Mouse (Mus musculus): ENCODE results near the gene Sucnr1.
"Not testable (repeated sequence)": the region's sequence is repeated elsewhere in the genome, so short reads cannot be mapped to it uniquely, and the experiment has no call there.

Sucnr1 gene

GRCm38 (mm10) chr3:60081648-60082047, at the start of gene Sucnr1:
TSS of gene Sucnr1 (plus strand) at chr3:60081869.
- no peak for DNase-seq (ENCODE audit: low read depth)

GRCm38 (mm10) chr3:60046221-60046913, 35.3 kb upstream of the Sucnr1 start:
- no peak for DNase-seq (ENCODE audit: low read depth)

GRCm38 (mm10) chr3:60053231-60053927, 28.3 kb upstream of the Sucnr1 start:
- no peak for DNase-seq (ENCODE audit: low read depth)

- DNase-seq (ENCODE audit: low read depth) = no peak
These were observed 27.7 kb upstream of the Sucnr1 start for GRCm38 (mm10) chr3:60053931-60054330.

GRCm38 (mm10) chr3:60056451-60056850, 25.2 kb upstream of the Sucnr1 start:
- peak; percentile 38 for DNase-seq (ENCODE audit: low read depth)

- no peak for DNase-seq (ENCODE audit: low read depth)
These were observed 24.4 kb upstream of the Sucnr1 start for GRCm38 (mm10) chr3:60057070-60057808.

- no peak for DNase-seq (ENCODE audit: low read depth)
These were observed 23.9 kb upstream of the Sucnr1 start for GRCm38 (mm10) chr3:60057809-60058082.

- no peak for DNase-seq (ENCODE audit: low read depth)
These were observed 2.7 kb upstream of the Sucnr1 start for GRCm38 (mm10) chr3:60078883-60079415.

- DNase-seq (ENCODE audit: low read depth) = no peak
These were observed 1.1 kb upstream of the Sucnr1 start for GRCm38 (mm10) chr3:60080572-60080971.

GRCm38 (mm10) chr3:60082746-60083145, 1.1 kb downstream of the Sucnr1 start:
- DNase-seq (ENCODE audit: low read depth) = no peak

- no peak for DNase-seq (ENCODE audit: low read depth)
These were observed 4.1 kb downstream of the Sucnr1 start for GRCm38 (mm10) chr3:60085729-60086128.

- no peak for DNase-seq (ENCODE audit: low read depth)
These were observed 9.7 kb downstream of the Sucnr1 start for GRCm38 (mm10) chr3:60091321-60091720.

GRCm38 (mm10) chr3:60094386-60095156, 12.9 kb downstream of the Sucnr1 start:
- no peak for DNase-seq (ENCODE audit: low read depth)

GRCm38 (mm10) chr3:60096941-60097340, 15.3 kb downstream of the Sucnr1 start:
- no peak for DNase-seq (ENCODE audit: low read depth)

- DNase-seq (ENCODE audit: low read depth) = no peak
These were observed 15.8 kb downstream of the Sucnr1 start for GRCm38 (mm10) chr3:60097485-60097884.

GRCm38 (mm10) chr3:60098521-60098920, 16.9 kb downstream of the Sucnr1 start:
- no peak for DNase-seq (ENCODE audit: low read depth)

GRCm38 (mm10) chr3:60104462-60105109, 22.9 kb downstream of the Sucnr1 start:
- DNase-seq (ENCODE audit: low read depth) = no peak

- DNase-seq (ENCODE audit: low read depth) = not testable (repeated sequence)
These were observed 24.8 kb downstream of the Sucnr1 start for GRCm38 (mm10) chr3:60106446-60106845.

- DNase-seq (ENCODE audit: low read depth) = no peak
These were observed 26.1 kb downstream of the Sucnr1 start for GRCm38 (mm10) chr3:60107736-60108135.

GRCm38 (mm10) chr3:60108815-60109214, 27.1 kb downstream of the Sucnr1 start:
- DNase-seq (ENCODE audit: low read depth) = no peak

- DNase-seq (ENCODE audit: low read depth) = peak; percentile 40
These were observed 29.6 kb downstream of the Sucnr1 start for GRCm38 (mm10) chr3:60111135-60111710.

Measured in induced T-regulatory cell, adult 2 months (primary cell).